Mouse (Mus musculus): ENCODE measurements around the gene Dnmt3a. TPM values are rescaled to one million over a fixed set of nuclear protein-coding genes. Genes with fewer than 3 reads are reported as not detected.

The Dnmt3a gene
- polyA plus RNA-seq, 1 experiment: 41.5 TPM

GRCm38 (mm10) chr12:3886601-3887000 is 80.8 kb downstream of the Dnmt3a start:
- Histone ChIP-seq H3K27ac (ENCODE audit: control insufficient read depth, insufficient read depth, low read depth, low read length, poor library complexity) (no peak overlapping the region), H3K4me3 (replicated peaks; ENCODE audit: control insufficient read depth, low read depth, low read length) (no peak overlapping the region), H3K4me1 (ENCODE audit: control insufficient read depth, insufficient read depth, low read length) (no peaks in the 10 kb centered on the region)
- 74% methylated on average over 2 of the region's 2 CpGs for WGBS
- TF ChIP-seq CTCF (IDR thresholded peaks at IDR 0.05; ENCODE audit: control insufficient read depth, insufficient read depth, low read length) (no peak), POLR2A (IDR thresholded peaks at IDR 0.05; ENCODE audit: borderline replicate concordance, control insufficient read depth, low read depth, low read length) (no peak)

- Histone ChIP-seq H3K4me1 (ENCODE audit: control insufficient read depth, insufficient read depth, low read length) (no peaks in the 10 kb centered on the region), H3K27ac (ENCODE audit: control insufficient read depth, insufficient read depth, low read depth, low read length, poor library complexity) (no peak overlapping the region), H3K4me3 (replicated peaks; ENCODE audit: control insufficient read depth, low read depth, low read length) (no peak overlapping the region)
- WGBS: 62% methylated on average over 4 of the region's 4 CpGs
- TF ChIP-seq POLR2A (IDR thresholded peaks at IDR 0.05; ENCODE audit: borderline replicate concordance, control insufficient read depth, low read depth, low read length) (no peak), CTCF (IDR thresholded peaks at IDR 0.05; ENCODE audit: control insufficient read depth, insufficient read depth, low read length) (no peak)
Observed at GRCm38 (mm10) chr12:3887515-3888325, 81.9 kb downstream of the Dnmt3a start.

- Histone ChIP-seq H3K4me3 (replicated peaks; ENCODE audit: control insufficient read depth, low read depth, low read length) (no peak overlapping the region), H3K4me1 (ENCODE audit: control insufficient read depth, insufficient read depth, low read length) (no peaks in the 10 kb centered on the region), H3K27ac (ENCODE audit: control insufficient read depth, insufficient read depth, low read depth, low read length, poor library complexity) (no peak overlapping the region)
- 71% methylated on average over 7 of the region's 7 CpGs for WGBS
- TF ChIP-seq CTCF (IDR thresholded peaks at IDR 0.05; ENCODE audit: control insufficient read depth, insufficient read depth, low read length): no peak
- no peak for TF ChIP-seq POLR2A (IDR thresholded peaks at IDR 0.05; ENCODE audit: borderline replicate concordance, control insufficient read depth, low read depth, low read length)
Observed at GRCm38 (mm10) chr12:3889875-3890635, 84.2 kb downstream of the Dnmt3a start.

- H3K27ac ChIP-seq (ENCODE audit: control insufficient read depth, insufficient read depth, low read depth, low read length, poor library complexity): peak overlapping the region; percentile 84
- peak overlapping the region; percentile 63 for H3K4me3 ChIP-seq (replicated peaks; ENCODE audit: control insufficient read depth, low read depth, low read length)
- WGBS: 3% methylated on average over 43 of the region's 45 CpGs
- no peaks in the 10 kb centered on the region for H3K4me1 ChIP-seq (ENCODE audit: control insufficient read depth, insufficient read depth, low read length)
- TF ChIP-seq POLR2A (IDR thresholded peaks at IDR 0.05; ENCODE audit: borderline replicate concordance, control insufficient read depth, low read depth, low read length) (peak; percentile 47; the same call in 1 of the 2 replicates), CTCF (IDR thresholded peaks at IDR 0.05; ENCODE audit: control insufficient read depth, insufficient read depth, low read length) (no peak)
Observed at GRCm38 (mm10) chr12:3890753-3891751, 85.2 kb downstream of the Dnmt3a start.

- WGBS: 2% methylated on average over 18 of the region's 18 CpGs
Observed at GRCm38 (mm10) chr12:3891779-3892239, 86.0 kb downstream of the Dnmt3a start.

GRCm38 (mm10) chr12:3892240-3893059 is 86.6 kb downstream of the Dnmt3a start:
- Histone ChIP-seq H3K4me1 (ENCODE audit: control insufficient read depth, insufficient read depth, low read length) (no peaks in the 10 kb centered on the region), H3K4me3 (replicated peaks; ENCODE audit: control insufficient read depth, low read depth, low read length) (peak overlapping the region; percentile 13), H3K27ac (ENCODE audit: control insufficient read depth, insufficient read depth, low read depth, low read length, poor library complexity) (no peak overlapping the region)
- TF ChIP-seq CTCF (IDR thresholded peaks at IDR 0.05; ENCODE audit: control insufficient read depth, insufficient read depth, low read length) (no peak), POLR2A (IDR thresholded peaks at IDR 0.05; ENCODE audit: borderline replicate concordance, control insufficient read depth, low read depth, low read length) (no peak)
- WGBS: 9% methylated on average over 15 of the region's 15 CpGs

More at GRCm38 (mm10) chr12:3891779-3892239, 86.0 kb downstream of the Dnmt3a start:
- Histone ChIP-seq H3K27ac (ENCODE audit: control insufficient read depth, insufficient read depth, low read depth, low read length, poor library complexity) (no peak overlapping the region), H3K4me1 (ENCODE audit: control insufficient read depth, insufficient read depth, low read length) (no peaks in the 10 kb centered on the region), H3K4me3 (replicated peaks; ENCODE audit: control insufficient read depth, low read depth, low read length) (peak overlapping the region; percentile 24)
- TF ChIP-seq POLR2A (IDR thresholded peaks at IDR 0.05; ENCODE audit: borderline replicate concordance, control insufficient read depth, low read depth, low read length) (no peak), CTCF (IDR thresholded peaks at IDR 0.05; ENCODE audit: control insufficient read depth, insufficient read depth, low read length) (no peak)

- H3K4me3 ChIP-seq (replicated peaks; ENCODE audit: control insufficient read depth, low read depth, low read length): no peak overlapping the region
- TF ChIP-seq POLR2A (IDR thresholded peaks at IDR 0.05; ENCODE audit: borderline replicate concordance, control insufficient read depth, low read depth, low read length) (no peak), CTCF (IDR thresholded peaks at IDR 0.05; ENCODE audit: control insufficient read depth, insufficient read depth, low read length) (no peak)
- WGBS: 73% methylated on average over 6 of the region's 6 CpGs
- H3K27ac ChIP-seq (ENCODE audit: control insufficient read depth, insufficient read depth, low read depth, low read length, poor library complexity): no peak overlapping the region
- no peaks in the 10 kb centered on the region for H3K4me1 ChIP-seq (ENCODE audit: control insufficient read depth, insufficient read depth, low read length)
Observed at GRCm38 (mm10) chr12:3893335-3893734, 87.5 kb downstream of the Dnmt3a start.
